Mouse (Mus musculus): ENCODE measurements around the gene Th. TPM values are rescaled to one million over a fixed set of nuclear protein-coding genes. Genes with fewer than 3 reads are reported as not detected.
A peak's percentile ranks its signal among the peaks of the same experiment; 100 is the strongest.

The Th gene
- total and polyA plus RNA-seq, 3 experiments, result 0.27 TPM; not detected in 2

GRCm38 (mm10) chr7:142893721-142894639 is 36.9 kb downstream of the Th start:
- TF ChIP-seq POLR2A (IDR thresholded peaks at IDR 0.05; ENCODE audit: insufficient read depth, low read depth, low read length) (no peak), CTCF (IDR thresholded peaks at IDR 0.05) (no peak), EP300 (IDR thresholded peaks at IDR 0.05; ENCODE audit: insufficient read depth, low read depth, low read length) (no peak)
- no peak overlapping the region for H3K27ac ChIP-seq
- intact Hi-C loops (cut with DNase I), result loop anchor here (1.0 to 10.0 kb wide), 4 partner anchors 25 to 571 kb away; partner anchors contain the start of genes Cdkn1c and Tspan32
- no peaks in the 10 kb centered on the region for H3K27me3 ChIP-seq (ENCODE audit: control insufficient read depth, insufficient read depth, low read length)
- no peak overlapping the region for H3K9ac ChIP-seq (ENCODE audit: low read depth, low read length)
- WGBS, result 62% methylated on average over 12 of the region's 12 CpGs
- no peaks in the 10 kb centered on the region for H3K79me2 ChIP-seq (replicated peaks; ENCODE audit: control insufficient read depth, insufficient read depth, low read length)
- no peak overlapping the region for H3K4me3 ChIP-seq
- H3K4me1 ChIP-seq (ENCODE audit: control insufficient read depth, insufficient read depth, low read length), result no peaks in the 10 kb centered on the region
- no peak for DNase-seq
- no peaks in the 10 kb centered on the region for H3K36me3 ChIP-seq (ENCODE audit: control insufficient read depth, insufficient read depth, low read length)

GRCm38 (mm10) chr7:142893296-142893695 is 37.6 kb downstream of the Th start:
- WGBS, result 72% methylated on average over 6 of the region's 6 CpGs
- Histone ChIP-seq H3K4me1 (ENCODE audit: control insufficient read depth, insufficient read depth, low read length) (no peaks in the 10 kb centered on the region), H3K79me2 (replicated peaks; ENCODE audit: control insufficient read depth, insufficient read depth, low read length) (no peaks in the 10 kb centered on the region), H3K36me3 (ENCODE audit: control insufficient read depth, insufficient read depth, low read length) (no peaks in the 10 kb centered on the region), H3K27ac (no peak overlapping the region), H3K4me3 (no peak overlapping the region), H3K27me3 (ENCODE audit: control insufficient read depth, insufficient read depth, low read length) (no peaks in the 10 kb centered on the region), H3K9ac (ENCODE audit: low read depth, low read length) (no peak overlapping the region)
- no peak for DNase-seq
- intact Hi-C loops (cut with DNase I), result loop anchor here (5.0 to 10.0 kb wide), 2 partner anchors 114 to 572 kb away; partner anchors contain the start of genes Cdkn1c and Tspan32
- no peak for TF ChIP-seq CTCF (IDR thresholded peaks at IDR 0.05)
- no peak for TF ChIP-seq POLR2A (IDR thresholded peaks at IDR 0.05; ENCODE audit: insufficient read depth, low read depth, low read length)
- TF ChIP-seq EP300 (IDR thresholded peaks at IDR 0.05; ENCODE audit: insufficient read depth, low read depth, low read length), result no peak

- WGBS, result 15% methylated on average over 4 of the region's 4 CpGs
- Histone ChIP-seq H3K27ac (no peak overlapping the region), H3K9ac (ENCODE audit: low read depth, low read length) (no peak overlapping the region), H3K4me1 (ENCODE audit: control insufficient read depth, insufficient read depth, low read length) (no peaks in the 10 kb centered on the region), H3K27me3 (ENCODE audit: control insufficient read depth, insufficient read depth, low read length) (no peaks in the 10 kb centered on the region), H3K36me3 (ENCODE audit: control insufficient read depth, insufficient read depth, low read length) (no peaks in the 10 kb centered on the region), H3K4me3 (no peak overlapping the region), H3K79me2 (replicated peaks; ENCODE audit: control insufficient read depth, insufficient read depth, low read length) (no peaks in the 10 kb centered on the region)
- TF ChIP-seq CTCF (IDR thresholded peaks at IDR 0.05), result no peak
- no peak for TF ChIP-seq EP300 (IDR thresholded peaks at IDR 0.05; ENCODE audit: insufficient read depth, low read depth, low read length)
- no peak for TF ChIP-seq POLR2A (IDR thresholded peaks at IDR 0.05; ENCODE audit: insufficient read depth, low read depth, low read length)
- DNase-seq, result no peak
- intact Hi-C loops (cut with DNase I), result no loop called here
Measured at GRCm38 (mm10) chr7:142869419-142870163, 61.3 kb downstream of the Th start.

- DNase-seq, result no peak
Measured at GRCm38 (mm10) chr7:142850681-142851080, 80.2 kb downstream of the Th start.

More at GRCm38 (mm10) chr7:142850681-142851080, 80.2 kb downstream of the Th start:
- Histone ChIP-seq H3K9ac (ENCODE audit: low read depth, low read length) (no peak overlapping the region), H3K36me3 (ENCODE audit: control insufficient read depth, insufficient read depth, low read length) (no peaks in the 10 kb centered on the region), H3K79me2 (replicated peaks; ENCODE audit: control insufficient read depth, insufficient read depth, low read length) (no peaks in the 10 kb centered on the region), H3K27me3 (ENCODE audit: control insufficient read depth, insufficient read depth, low read length) (no peaks in the 10 kb centered on the region), H3K27ac (no peak overlapping the region), H3K4me3 (no peak overlapping the region), H3K4me1 (ENCODE audit: control insufficient read depth, insufficient read depth, low read length) (no peaks in the 10 kb centered on the region)
- intact Hi-C loops (cut with DNase I), result loop anchor here (2.0 to 5.0 kb wide), 2 partner anchors 52 to 113 kb away; no protein-coding TSS in a partner anchor
- 19% methylated on average over 6 of the region's 6 CpGs for WGBS
- peak; percentile 71 for TF ChIP-seq CTCF (IDR thresholded peaks at IDR 0.05)
- TF ChIP-seq EP300 (IDR thresholded peaks at IDR 0.05; ENCODE audit: insufficient read depth, low read depth, low read length), result no peak
- TF ChIP-seq POLR2A (IDR thresholded peaks at IDR 0.05; ENCODE audit: insufficient read depth, low read depth, low read length), result no peak

Other genes with a start within 250 kb of the Th start
- gene Ins2, start 187.7 kb downstream of the Th start, total RNA-seq (2021), result not detected
- gene Ins2, start 187.7 kb downstream of the Th start, polyA plus RNA-seq (2012; rRNA removed), result not detected in 2 replicates
- not detected for gene Ascl2, start 38.1 kb upstream of the Th start, total RNA-seq (2021)
- gene Ascl2, start 38.1 kb upstream of the Th start, polyA plus RNA-seq (2012; rRNA removed), result 0.08 TPM in 1 of 2 replicates, not detected in the other
- 1 to 10 TPM in 1 of 2 experiments, under 1 TPM in 1; 0.44 to 1.3 TPM for gene Tspan32, start 73.9 kb upstream of the Th start, total RNA-seq (2021)
- gene Tspan32, start 73.9 kb upstream of the Th start, polyA plus RNA-seq (2012; rRNA removed), result 1.8 and 1.9 TPM in 2 replicates
- 100 to 1,000 TPM; 424 to 434 TPM for gene Cd81, start 121.6 kb upstream of the Th start, total RNA-seq (2021)
- 641 and 822 TPM in 2 replicates for gene Cd81, start 121.6 kb upstream of the Th start, polyA plus RNA-seq (2012; rRNA removed)
- 10 to 100 TPM; 13.6 to 14.8 TPM for gene Tssc4, start 138.1 kb upstream of the Th start, total RNA-seq (2021)
- 33.2 and 36.9 TPM in 2 replicates for gene Tssc4, start 138.1 kb upstream of the Th start, polyA plus RNA-seq (2012; rRNA removed)
- gene Trpm5, start 163.5 kb upstream of the Th start, total RNA-seq (2021), result not detected
- gene Trpm5, start 163.5 kb upstream of the Th start, polyA plus RNA-seq (2012; rRNA removed), result 0.06 and 0.08 TPM in 2 replicates
- gene Kcnq1, start 175.2 kb upstream of the Th start, total RNA-seq (2021), result 10 to 100 TPM; 32.4 to 34.2 TPM
- gene Kcnq1, start 175.2 kb upstream of the Th start, polyA plus RNA-seq (2012; rRNA removed), result 42.0 and 48.1 TPM in 2 replicates